Mouse (Mus musculus) midbrain, embryonic 16.5 days (tissue): ENCODE data around the gene Glyat. TPM values are rescaled to one million over a fixed set of nuclear protein-coding genes. Genes with fewer than 3 reads are reported as not detected.

Experiments used
- ATAC-seq: fragments of 200-750 bp; cut with Nextera tagmentation; 2 replicates; pipeline ENCODE4 v1.8.0; 2017; ENCODE audit warnings: moderate TSS enrichment
- H3K27ac ChIP-seq: fragments of 300-500 bp; sonication (generic); 2 replicates; pipeline ENCODE4 v1.5.1; 2014; ENCODE audit warnings: mild to moderate bottlenecking, low read length, mixed read lengths
- H3K27me3 ChIP-seq: fragments of 300-500 bp; sonication (generic); 2 replicates; pipeline ENCODE4 v1.6.1; 2014; ENCODE audit warnings: low read depth, low read length, mixed read lengths; ENCODE audit not compliant: control insufficient read depth, insufficient read depth
- H3K36me3 ChIP-seq: fragments of 300-500 bp; sonication (generic); 2 replicates; pipeline ENCODE4 v1.6.1; 2014; ENCODE audit warnings: mild to moderate bottlenecking, low read length, moderate library complexity, mixed read lengths; ENCODE audit not compliant: control insufficient read depth, insufficient read depth
- H3K4me1 ChIP-seq: fragments of 300-500 bp; sonication (generic); 2 replicates; pipeline ENCODE4 v1.6.1; 2014; ENCODE audit warnings: mild to moderate bottlenecking, low read length, mixed read lengths; ENCODE audit not compliant: control insufficient read depth, insufficient read depth
- H3K4me2 ChIP-seq: fragments of 300-500 bp; sonication (generic); 2 replicates; pipeline ENCODE4 v1.6.1; 2014; ENCODE audit warnings: mild to moderate bottlenecking, low read length, mixed read lengths
- H3K4me3 ChIP-seq: fragments of 300-500 bp; sonication (generic); 2 replicates; pipeline ENCODE4 v1.5.1; 2014; ENCODE audit warnings: low read depth, mild to moderate bottlenecking, low read length, moderate library complexity, mixed read lengths
- H3K9ac ChIP-seq: fragments of 300-500 bp; sonication (generic); 2 replicates; pipeline ENCODE4 v1.6.1; 2014; ENCODE audit warnings: low read depth, low read length, mixed read lengths
- H3K9me3 ChIP-seq: fragments of 300-500 bp; sonication (generic); replicated peaks from 2 replicates; pipeline ENCODE4 v1.6.1; 2014; ENCODE audit warnings: mild to moderate bottlenecking, low read length, mixed read lengths; ENCODE audit not compliant: control insufficient read depth, poor library complexity, severe bottlenecking
- WGBS: fragments of 180-500 bp; shearing (Covaris S2); extraction: QIAGEN DNeasy Blood & Tissue Kit; methylation state at CpG from one replicate; pipeline ENCODE4 v1.1.7; 2014; 5-methylcytosine and 5-hydroxymethylcytosine counted together
- polyA plus RNA-seq: library from polyadenylated mRNA; unstranded; fragments of >200 nt; fragmentation: Nextera tagmentation; extraction: Ambion mirVana; gene quantifications from 2 replicates; pipeline ENCODE4 v1.2.1, GENCODE M21; 2015

Gene Glyat
- polyA plus RNA-seq, 1 experiment from 2014 or later: not detected

DNA sequence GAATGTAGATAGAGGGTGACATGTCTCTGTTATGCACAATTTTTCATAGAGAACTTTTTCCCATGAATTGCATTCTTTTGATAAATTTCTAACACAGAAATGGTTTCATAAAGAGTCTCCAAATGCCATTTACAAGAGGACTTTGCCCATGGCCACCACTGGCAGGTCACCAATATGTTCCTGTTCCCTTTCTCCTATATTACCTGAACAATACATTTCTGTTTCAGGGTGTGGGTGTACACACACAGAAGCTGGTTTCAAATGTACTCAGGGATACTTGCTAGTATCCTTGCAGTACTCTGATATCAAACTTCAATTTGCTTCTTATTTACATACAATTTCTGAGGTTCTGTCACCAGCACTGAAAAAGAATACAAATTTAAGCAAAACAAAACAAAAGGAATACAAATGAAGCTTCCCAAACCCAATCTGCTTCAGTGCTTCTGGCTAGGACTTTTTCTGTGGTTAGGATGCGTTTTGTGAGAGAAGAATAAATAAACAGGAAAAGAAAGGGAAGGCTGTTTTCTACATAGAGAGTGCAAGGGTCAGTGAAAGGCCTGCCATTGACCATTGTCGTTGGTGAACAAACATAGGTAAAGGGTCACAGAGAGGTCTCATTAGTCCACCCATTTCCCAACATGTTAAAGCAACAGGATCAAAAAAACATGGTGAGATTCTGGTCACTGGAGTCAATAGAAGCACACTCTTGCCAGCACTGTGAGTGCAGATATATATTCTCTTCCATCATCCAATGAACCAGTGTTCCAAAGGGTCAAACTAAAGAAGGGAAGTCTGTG, 32.2 kb upstream of the Glyat start:
- no peak for ATAC-seq
- H3K36me3 ChIP-seq: no peaks in the 10 kb centered on the region
- H3K4me2 ChIP-seq: no peak overlapping the region
- H3K27ac ChIP-seq: no peak overlapping the region
- H3K4me1 ChIP-seq: peaks cover 13% of the 10 kb centered on the region
- WGBS: 55% methylated on average over 2 of the region's 2 CpGs
- H3K4me3 ChIP-seq: no peak overlapping the region
- no peaks in the 10 kb centered on the region for H3K27me3 ChIP-seq
- H3K9me3 ChIP-seq: no peaks in the 10 kb centered on the region
- H3K9ac ChIP-seq: no peak overlapping the region

DNA sequence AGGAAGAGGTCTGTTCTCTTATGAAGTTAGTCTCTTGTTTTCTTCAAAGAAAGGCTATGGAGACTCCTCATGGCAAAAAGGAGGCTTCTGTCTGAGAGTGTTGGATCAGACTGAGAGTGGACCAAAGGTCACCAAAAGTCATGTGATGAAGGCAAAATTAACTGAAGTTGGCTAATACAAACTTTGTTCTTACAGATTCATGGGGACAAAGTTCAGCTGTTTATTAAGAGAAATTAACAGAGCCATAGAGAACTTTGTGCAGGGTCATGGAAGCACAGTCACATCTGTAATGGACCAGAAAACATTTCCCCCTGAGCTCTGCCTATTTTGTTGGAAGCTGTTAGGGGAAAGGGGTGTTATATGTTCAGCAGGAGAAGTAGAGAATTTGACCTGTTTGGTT, 24.8 kb upstream of the Glyat start:
- Histone ChIP-seq H3K27ac (no peak overlapping the region), H3K4me2 (no peak overlapping the region), H3K9me3 (no peaks in the 10 kb centered on the region), H3K4me3 (no peak overlapping the region), H3K9ac (no peak overlapping the region), H3K4me1 (no peaks in the 10 kb centered on the region), H3K27me3 (no peaks in the 10 kb centered on the region), H3K36me3 (no peaks in the 10 kb centered on the region)
- no peak for ATAC-seq

DNA sequence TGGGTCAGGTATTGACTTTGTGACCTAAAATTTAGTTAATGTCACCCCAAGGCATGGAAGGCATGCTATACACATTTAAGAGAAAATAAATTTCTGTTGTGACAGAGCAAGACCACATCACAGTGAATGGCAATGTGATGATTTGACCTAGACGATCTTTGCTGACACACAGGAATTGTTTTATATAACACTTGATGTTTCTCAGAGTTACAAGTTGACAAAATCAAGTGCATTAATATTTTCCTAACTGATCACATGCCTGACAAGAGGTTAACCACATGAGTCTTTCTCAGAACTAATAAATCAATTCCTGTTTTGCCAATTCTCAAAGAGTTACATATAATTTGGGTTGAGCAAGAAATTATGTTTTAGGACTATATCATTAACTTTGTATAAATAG, 19.5 kb upstream of the Glyat start:
- no peak overlapping the region for H3K9ac ChIP-seq
- H3K27me3 ChIP-seq: no peaks in the 10 kb centered on the region
- H3K4me2 ChIP-seq: no peak overlapping the region
- no peaks in the 10 kb centered on the region for H3K36me3 ChIP-seq
- no peaks in the 10 kb centered on the region for H3K9me3 ChIP-seq
- no peak for ATAC-seq
- WGBS: 87% methylated on average over 1 of the region's 1 CpGs
- no peaks in the 10 kb centered on the region for H3K4me1 ChIP-seq
- no peak overlapping the region for H3K27ac ChIP-seq
- H3K4me3 ChIP-seq: no peak overlapping the region

GRCm38 (mm10) chr19:12634259-12634658, 1.2 kb downstream of the Glyat start:
- Histone ChIP-seq H3K9me3 (no peaks in the 10 kb centered on the region), H3K27me3 (no peaks in the 10 kb centered on the region), H3K4me1 (no peaks in the 10 kb centered on the region), H3K4me2 (no peak overlapping the region), H3K36me3 (no peaks in the 10 kb centered on the region), H3K27ac (no peak overlapping the region), H3K4me3 (no peak overlapping the region), H3K9ac (no peak overlapping the region)
- no peak for ATAC-seq
- 89% methylated on average over 3 of the region's 3 CpGs for WGBS

- Histone ChIP-seq H3K4me3 (no peak overlapping the region), H3K27ac (no peak overlapping the region), H3K9me3 (no peaks in the 10 kb centered on the region), H3K9ac (no peak overlapping the region), H3K36me3 (no peaks in the 10 kb centered on the region), H3K4me1 (no peaks in the 10 kb centered on the region), H3K27me3 (no peaks in the 10 kb centered on the region), H3K4me2 (no peak overlapping the region)
- ATAC-seq: no peak
- 88% methylated on average over 4 of the region's 4 CpGs for WGBS
Observed at GRCm38 (mm10) chr19:12634963-12635362, 1.9 kb downstream of the Glyat start.

DNA sequence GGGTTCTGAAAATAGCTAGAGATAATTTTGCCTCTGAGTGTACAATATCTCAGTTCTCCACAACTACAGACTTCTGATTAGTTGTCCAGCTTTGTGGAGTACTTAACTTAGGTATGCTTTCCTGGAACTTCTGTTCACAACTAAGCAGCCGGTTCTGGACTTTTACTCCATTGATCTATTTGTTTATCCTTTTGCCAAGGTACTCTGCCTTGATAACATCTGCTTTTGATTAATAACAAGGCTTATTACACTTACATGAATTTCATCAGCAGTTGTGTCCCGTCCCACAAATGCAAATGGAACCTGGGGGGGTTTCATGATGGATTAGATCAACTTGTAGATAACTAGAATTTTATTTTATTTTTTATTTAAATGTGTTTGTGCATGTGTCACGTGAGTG, 3.8 kb downstream of the Glyat start:
- no peaks in the 10 kb centered on the region for H3K36me3 ChIP-seq
- no peak for ATAC-seq

DNA sequence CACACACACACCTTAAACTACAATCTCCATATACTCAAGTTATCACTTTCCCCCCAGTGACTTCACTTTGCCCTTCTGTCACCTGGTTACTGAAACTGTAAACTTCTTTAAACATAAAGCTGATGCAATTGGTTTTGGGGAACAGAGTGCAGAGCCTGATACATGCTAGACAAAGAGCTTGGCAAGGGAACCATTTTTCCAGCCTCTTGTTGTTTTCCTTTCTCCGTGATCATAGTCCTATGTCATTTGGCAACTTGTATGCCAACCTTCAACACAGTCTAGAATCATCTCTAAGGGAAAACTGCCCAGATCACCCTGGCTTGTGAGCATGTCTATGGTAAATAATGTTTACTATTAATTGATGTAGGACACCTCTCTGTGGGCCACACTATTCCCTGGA, 4.9 kb downstream of the Glyat start:
- ATAC-seq: no peak
- no peaks in the 10 kb centered on the region for H3K36me3 ChIP-seq
- no peak overlapping the region for H3K27ac ChIP-seq
- no peaks in the 10 kb centered on the region for H3K9me3 ChIP-seq
- no peaks in the 10 kb centered on the region for H3K4me1 ChIP-seq
- WGBS: 91% methylated on average over 1 of the region's 1 CpGs
- H3K4me3 ChIP-seq: no peak overlapping the region
- H3K4me2 ChIP-seq: no peak overlapping the region
- no peak overlapping the region for H3K9ac ChIP-seq
- H3K27me3 ChIP-seq: no peaks in the 10 kb centered on the region

More for the DNA sequence above, 3.8 kb downstream of the Glyat start:
- no peaks in the 10 kb centered on the region for H3K27me3 ChIP-seq
- no peak overlapping the region for H3K4me3 ChIP-seq
- WGBS: 70% methylated on average over 3 of the region's 3 CpGs
- no peaks in the 10 kb centered on the region for H3K9me3 ChIP-seq
- no peak overlapping the region for H3K9ac ChIP-seq
- H3K27ac ChIP-seq: no peak overlapping the region
- H3K4me1 ChIP-seq: no peaks in the 10 kb centered on the region
- no peak overlapping the region for H3K4me2 ChIP-seq

DNA sequence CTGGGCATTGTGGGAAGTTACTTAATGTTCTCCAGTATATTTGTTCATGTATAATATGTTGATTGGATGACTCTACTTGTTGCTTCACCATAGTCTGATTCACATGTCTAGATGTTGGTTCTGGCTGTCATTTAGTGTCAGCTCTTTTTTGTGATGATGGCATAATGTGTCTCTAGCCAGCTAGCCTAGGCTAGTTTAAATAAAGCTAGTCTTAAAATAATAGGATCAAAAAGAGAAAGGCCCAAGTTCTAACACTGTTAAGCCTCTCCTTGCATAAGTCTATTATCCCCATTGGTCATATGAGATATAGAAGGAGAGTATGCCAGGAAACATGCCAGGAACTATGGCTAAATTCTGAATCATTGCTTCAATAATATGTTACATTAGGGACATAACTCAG, 16.4 kb downstream of the Glyat start:
- Histone ChIP-seq H3K9ac (no peak overlapping the region), H3K4me2 (no peak overlapping the region), H3K4me1 (no peaks in the 10 kb centered on the region), H3K36me3 (no peaks in the 10 kb centered on the region), H3K9me3 (no peaks in the 10 kb centered on the region), H3K4me3 (no peak overlapping the region), H3K27me3 (no peaks in the 10 kb centered on the region), H3K27ac (no peak overlapping the region)
- ATAC-seq: no peak

- Histone ChIP-seq H3K27ac (no peak overlapping the region), H3K4me1 (no peaks in the 10 kb centered on the region), H3K4me3 (no peak overlapping the region), H3K9me3 (no peaks in the 10 kb centered on the region), H3K4me2 (no peak overlapping the region), H3K36me3 (no peaks in the 10 kb centered on the region), H3K9ac (no peak overlapping the region), H3K27me3 (no peaks in the 10 kb centered on the region)
- ATAC-seq: no peak
- 97% methylated on average over 1 of the region's 1 CpGs for WGBS
Observed at GRCm38 (mm10) chr19:12666156-12666555, 33.0 kb downstream of the Glyat start.
